Mouse (Mus musculus): ENCODE data around the gene Cbfa2t3.

- no peak for TF ChIP-seq POLR2A (IDR thresholded peaks at IDR 0.05; ENCODE audit: extremely low read depth, insufficient read depth, low read length)
- no peak for TF ChIP-seq CTCF (IDR thresholded peaks at IDR 0.05; ENCODE audit: low read depth, low read length)
Measured at GRCm38 (mm10) chr8:122718711-122719499, 20.0 kb upstream of the Cbfa2t3 start.

All from liver, adult 2 months (tissue).